Mouse (Mus musculus): ENCODE data around the gene Nipsnap2.
"Not testable (repeated sequence)": the region's sequence is repeated elsewhere in the genome, so short reads cannot be mapped to it uniquely, and the experiment has no call there.

Nipsnap2 gene

DNA sequence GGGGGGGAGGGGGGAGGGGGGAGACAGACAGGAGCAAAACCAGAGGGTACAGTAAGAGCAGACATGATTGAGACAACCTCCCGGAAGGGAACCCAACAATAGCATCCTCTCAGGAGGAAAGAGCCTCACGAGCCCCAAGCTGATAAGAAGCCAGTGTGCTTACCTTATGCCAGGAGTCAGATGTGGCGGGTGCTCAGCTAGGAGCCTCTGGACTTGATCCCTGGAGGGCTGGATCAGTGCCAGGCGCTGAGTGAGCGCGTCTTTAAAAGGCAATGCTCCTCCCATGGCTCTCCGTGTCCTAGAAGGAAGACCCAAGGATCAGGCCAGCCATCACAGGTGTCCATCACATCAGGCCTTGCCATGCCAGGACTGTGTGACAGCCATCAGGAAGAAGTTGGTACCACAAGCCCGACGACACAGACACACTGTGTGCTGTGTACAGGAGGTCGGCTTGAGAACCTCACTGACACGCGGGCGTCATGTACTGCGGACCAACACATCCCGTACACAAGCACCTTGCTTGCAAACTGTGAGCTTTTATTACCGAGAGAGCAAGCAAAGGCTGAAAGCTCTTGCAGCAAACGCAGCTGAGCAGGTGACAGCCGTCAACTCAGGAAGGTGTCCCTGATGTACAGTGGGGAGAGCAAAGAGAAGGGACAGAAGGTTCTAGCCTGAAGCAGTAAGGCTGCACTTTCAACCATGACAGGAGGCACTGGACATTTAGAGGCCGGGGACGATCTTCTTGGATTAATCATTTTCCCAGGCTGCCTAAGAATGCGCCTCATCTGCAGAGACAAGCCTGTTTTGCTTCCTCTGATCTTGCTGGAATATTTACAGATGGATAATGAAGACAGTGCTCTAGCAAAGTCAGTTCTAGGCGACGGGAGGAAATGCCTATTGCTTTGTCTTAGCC is 45.8 kb downstream of the Nipsnap2 start:
- DNase-seq, result no peak

DNA sequence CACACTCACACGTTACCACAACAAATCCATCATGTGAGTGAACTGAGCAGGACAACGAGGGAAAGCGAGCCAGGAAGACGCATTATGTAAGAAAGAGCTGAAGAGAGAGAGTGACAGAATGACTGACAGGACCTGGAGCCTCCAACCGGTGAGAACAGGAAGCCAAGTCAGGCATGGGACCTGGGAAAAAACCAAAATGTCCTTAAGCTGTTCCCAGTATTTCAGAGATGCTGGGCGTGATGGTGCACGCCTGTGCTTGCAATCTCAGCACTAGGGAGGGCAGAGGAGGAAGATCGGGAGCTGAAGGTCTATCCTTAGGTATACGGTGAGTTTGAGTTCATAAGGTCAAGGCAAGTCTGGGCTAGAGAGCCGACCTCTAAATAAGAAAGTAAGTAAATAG is 47.6 kb downstream of the Nipsnap2 start:
- DNase-seq, result no peak

DNA sequence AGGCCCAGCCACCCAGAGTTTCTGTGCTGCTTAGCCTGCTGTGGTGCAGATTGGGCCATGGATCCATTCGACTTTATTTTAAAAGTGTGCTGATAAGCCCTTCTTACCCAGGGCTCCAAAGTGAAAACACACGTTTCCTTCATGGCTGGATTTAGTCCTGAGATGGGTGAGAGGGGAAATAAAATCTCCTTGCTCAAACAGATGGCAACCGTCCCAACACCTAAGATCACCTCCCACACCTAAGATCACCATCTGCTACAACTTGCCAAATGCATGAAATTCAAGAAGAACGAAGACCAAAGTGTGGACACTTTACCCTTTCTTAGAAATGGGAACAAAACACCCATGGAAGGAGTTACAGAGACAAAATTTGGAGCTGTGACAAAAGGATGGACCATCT is 48.5 kb downstream of the Nipsnap2 start:
- DNase-seq, result not testable (repeated sequence)

DNA sequence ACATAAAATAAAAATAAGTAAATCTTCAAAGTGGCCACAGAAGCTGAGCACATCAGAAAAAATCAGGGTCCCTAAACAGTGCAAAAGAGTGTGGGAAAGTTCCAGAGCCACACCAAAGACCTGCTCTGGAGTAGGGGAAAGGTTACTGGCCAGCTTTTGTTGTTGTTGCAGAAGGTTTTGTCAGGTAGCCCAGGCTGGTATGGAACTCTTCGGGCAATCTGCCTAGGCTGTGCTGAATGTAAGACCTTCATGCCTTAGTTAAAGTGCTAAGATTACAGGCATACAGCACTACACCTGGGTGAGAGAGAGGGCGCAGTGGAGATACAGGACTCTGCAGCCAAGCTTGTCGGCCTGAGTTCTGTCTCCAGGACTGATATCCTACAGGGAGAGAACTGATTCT is 49.8 kb downstream of the Nipsnap2 start:
- DNase-seq, result no peak

DNA sequence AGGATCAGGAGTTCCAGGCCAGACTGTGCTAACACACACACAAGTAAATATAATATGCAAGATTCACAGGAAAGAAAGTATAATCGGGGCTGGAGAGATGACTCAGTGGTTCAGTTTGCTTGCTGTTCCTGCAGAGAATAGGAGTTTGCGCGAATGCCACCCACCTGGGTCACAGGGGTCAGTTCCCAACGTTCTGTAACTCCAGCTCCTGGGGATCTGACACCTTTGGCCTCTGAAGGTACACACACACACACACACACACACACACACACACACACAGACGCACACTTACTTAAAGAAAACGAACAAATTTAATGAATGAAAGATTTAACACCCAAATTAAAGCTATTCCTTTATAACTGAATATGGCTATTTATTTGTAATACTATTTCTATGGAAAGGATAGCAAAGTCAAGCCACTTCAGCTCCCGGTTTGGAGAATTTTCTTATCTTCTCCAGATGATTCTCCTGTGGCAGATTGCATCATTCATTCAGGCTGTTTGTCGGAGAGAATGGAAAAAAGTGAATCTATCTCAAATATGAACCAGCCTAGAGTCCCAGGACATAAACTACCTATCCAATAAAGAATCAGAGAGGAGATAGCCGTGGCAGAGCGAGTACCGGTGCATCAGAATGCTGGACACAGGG is 53.6 kb downstream of the Nipsnap2 start:
- no peak for DNase-seq

DNA sequence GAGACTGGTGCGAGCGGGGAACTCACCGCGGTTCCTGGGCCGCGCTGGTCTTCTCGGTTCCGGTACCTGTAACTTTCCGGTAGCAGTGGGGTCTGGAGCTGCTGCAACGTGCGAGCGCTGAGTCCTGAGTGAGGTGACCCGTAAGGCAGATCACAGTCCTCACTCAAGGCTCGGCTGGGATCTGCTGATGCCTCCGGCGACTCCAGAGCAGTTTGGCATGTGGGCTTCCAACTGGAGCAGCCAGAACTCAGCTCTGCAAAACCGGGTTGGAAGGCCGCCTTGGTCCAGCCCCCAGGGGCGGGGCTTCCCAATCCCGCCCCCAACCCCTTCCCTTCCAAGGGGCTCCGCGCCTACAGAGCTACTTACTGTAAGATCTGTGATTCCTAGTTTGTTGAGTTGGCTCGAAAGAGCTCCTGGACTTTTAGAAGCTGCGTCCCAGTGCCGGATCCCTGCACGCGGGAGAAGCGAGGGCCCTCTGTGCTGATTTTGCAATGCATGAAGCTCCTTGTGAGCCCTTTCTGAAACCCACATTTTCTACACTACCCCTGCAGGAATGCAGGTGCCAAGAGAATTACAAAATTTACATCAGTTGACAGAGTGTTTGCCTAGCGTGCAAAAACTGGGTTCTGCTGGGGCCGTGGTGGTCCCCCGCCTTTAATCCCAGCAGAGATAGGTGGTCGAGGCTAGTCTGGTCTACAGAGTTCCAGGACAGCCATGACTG is 54.3 kb downstream of the Nipsnap2 start:
- DNase-seq, result peak; percentile 80

DNA sequence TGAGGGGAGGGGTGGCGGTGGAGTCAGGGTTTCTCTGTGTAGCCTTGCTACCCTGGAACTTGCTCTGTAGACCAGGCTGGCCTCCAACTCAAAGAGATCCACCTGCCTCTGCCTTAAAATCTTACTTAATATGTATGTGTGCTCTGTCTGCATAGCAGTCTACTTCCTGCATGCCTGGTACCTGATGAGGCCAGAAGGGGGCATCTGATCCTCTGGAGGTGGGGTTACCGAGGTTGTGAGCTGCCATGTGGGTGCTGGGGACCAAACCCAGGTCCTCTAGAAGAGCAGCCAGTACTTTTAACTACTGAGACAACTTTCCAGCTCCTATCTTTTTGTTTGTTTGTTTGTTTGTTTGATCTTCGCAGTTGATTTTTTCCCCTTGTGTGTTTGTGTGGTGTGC is 55.3 kb downstream of the Nipsnap2 start:
- no peak for DNase-seq

DNA sequence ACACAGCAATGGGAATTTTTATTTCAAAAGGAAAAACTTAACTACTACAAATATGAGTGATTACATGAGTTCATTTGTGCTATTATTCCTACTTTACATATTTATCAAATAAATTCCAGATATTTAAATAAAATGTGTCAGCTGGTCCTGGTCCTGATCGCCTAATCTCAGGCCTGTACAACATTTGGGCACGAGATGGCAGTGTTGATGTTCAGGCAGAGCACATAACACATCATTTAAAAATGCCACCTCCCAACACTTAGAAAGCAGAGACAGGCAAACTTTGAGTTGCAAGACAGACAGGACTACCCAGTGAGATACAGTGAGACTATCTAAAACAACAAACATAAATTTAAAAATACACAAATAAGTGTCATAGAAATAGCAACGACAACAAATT is 57.3 kb downstream of the Nipsnap2 start:
- DNase-seq, result no peak

DNA sequence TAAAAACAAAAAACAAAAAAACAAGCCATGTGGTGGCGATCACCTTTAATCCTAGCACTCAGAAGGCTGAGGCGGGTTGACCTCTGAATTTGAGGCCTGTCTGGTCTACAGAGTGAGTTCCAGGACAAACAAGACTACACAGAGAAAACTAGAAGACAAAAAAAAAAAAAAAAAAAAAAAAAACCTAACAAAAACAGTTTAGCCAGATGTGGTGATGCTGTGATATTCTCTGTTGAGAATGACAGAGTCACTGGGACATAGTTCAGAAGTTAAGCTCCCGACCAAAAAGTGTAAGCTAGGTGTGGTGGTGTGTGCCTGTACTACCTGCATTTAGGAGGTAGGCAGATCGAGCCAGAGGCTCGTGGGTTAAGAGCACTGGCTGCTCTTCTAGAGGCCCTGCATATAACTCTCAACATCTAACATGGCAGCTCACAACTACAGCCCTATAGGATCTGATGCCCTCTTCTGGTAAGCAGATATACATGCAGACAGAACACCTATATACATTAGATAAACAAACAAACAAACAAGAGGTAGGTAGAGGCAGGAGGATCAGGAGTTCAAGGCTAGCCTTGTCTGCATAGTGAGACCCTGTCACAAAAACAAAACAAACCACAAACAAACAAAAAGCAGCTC is 60.5 kb downstream of the Nipsnap2 start:
- no peak for DNase-seq

DNA sequence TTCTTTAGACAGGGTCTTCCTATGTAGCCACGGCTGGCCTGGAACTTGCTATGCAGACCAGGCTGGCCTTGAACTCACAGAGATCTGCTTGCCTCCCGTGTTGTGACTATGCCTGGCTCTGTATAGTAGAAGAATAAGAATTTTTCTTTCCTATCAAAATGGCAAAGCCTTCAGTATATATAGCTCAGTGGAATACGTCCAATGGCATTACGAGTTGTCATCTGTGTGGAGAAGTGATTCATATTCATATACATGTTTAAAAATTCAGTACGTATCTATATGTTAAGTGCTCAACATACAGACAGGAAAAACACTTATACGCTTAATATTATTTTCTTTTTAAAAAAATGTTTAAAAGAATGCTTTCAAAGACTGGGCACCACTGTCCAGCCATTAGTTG is 61.3 kb downstream of the Nipsnap2 start:
- no peak for DNase-seq

DNA sequence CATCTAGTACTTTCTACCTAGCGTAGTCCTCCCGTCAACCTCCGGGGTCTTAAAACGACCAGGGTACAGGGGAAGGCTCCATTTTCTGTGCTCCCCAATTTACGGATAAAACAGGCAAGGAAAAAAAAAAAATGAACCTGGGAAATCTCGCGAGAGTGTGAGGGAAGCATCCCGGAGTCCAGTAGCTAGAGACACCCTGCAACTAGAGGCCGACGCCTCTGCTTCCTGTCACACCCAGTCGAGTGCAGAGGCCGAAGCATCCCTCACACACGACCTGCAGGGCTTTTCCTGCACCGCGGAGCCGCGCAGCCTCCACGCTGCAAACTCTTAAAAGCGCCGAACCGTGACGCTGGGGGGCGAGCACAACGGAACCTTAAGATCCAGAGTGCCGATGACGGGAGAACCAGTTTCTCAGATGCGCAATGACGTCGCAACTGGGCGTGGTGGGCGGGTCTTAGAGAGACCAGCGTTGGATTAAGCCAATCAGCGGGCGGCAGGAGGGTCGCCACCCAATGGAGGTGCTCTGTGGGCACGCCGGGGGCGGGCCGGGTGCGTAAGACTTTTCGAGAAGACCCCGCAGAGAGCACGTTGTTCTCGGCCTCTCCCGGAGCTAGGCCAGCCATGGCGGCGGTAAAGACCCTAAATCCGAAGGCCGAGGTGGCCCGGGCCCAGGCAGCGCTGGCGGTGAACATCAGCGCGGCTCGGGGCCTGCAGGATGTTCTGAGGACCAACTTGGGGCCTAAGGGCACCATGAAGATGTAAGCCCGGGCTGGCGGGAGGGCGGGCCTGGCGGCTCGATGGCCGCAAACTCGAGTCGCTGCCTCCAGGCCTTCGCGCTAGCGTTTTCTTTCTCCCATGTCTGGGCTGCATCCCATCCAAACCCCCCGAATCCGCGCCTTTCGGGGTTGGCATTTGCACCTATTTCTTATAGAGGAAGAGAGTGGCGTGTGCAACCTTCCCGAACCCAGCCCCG is 62.2 kb downstream of the Nipsnap2 start, which contains the start of gene Psph:
Psph (minus strand) TSS at position 632 of the 973 bp plus-strand sequence.
- peak; percentile 96 for DNase-seq

DNA sequence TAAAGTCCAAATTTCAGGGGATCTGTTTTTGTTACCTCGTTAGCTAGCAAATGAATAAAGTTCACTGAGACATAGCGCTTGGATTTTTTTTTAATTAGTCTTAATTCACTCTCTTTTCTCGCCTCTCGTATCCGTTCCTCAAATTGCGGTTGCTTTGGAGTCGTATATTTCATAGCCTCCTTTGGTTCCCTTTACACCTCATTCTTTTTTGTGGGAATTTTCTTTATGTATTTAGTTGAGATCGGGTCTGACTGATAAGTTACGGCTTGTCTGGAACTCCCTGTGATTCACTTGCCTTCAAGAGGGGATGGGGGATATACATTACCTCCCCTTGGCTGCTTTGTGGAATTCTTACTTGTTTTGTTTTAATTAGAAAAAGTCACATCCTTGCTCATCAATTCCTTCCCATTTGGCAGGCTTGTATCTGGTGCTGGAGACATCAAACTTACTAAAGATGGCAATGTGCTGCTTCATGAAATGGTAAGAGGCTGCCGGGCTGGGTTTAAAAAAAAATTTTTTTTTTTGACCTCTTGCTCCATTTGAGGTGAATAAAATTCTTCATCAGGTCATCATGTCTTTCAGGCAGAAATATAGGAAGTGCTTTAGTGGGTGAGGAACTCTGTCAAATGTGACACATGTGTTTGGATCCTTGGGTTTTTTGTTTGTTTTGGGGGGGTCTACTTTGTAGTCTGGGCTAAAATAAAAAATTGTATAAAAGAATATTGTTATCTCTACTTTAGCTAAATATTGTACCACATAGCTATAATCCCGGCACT is 63.1 kb downstream of the Nipsnap2 start:
- no peak for DNase-seq

DNA sequence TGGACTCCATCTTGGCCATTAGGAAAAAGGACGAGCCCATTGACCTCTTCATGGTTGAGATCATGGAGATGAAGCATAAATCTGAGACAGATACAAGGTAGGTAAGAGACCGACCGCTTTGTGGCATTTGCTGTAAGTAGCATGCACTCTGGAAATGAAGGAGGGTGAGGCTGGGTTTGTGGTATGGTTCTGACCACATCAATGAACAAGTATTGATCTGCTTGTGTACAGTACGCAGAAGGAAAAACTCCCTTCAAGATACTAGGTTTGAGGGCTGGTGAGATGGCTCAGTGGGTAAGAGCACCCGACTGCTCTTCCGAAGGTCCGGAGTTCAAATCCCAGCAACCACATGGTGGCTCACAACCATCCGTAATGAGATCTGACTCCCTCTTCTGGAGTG is 65.7 kb downstream of the Nipsnap2 start:
- DNase-seq, result not testable (repeated sequence)
